Mouse (Mus musculus): ENCODE results near the gene Samd4b.

DNA sequence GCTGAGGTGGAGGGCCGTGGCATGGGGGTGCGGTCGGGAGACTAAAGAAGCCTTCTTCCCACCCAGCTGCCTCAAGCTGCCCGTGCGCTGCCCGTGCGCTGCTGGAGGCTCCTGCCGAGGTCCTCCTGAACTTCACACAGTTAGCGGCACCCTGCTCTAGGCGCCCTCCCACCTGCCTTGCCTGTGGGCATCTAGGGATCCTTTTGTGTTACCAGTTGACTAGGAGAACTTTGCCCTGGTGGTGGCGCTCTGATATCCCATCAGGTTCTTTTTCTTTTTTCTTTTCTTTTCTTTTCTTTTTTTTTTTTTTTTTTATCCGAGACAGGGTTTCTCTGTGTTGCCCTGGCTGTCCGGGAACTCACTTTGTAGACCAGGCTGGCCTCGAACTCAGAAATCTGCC, 107.0 kb downstream of the Samd4b start:
- no peak for TF ChIP-seq GATA1 (IDR thresholded peaks at IDR 0.05; ENCODE audit: borderline replicate concordance, low read length)
- TF ChIP-seq CTCF (IDR thresholded peaks at IDR 0.05; ENCODE audit: low read depth, low read length) = no peak
